Comparison of ENCODE assay signal across 8 mouse cellular contexts in the genomic region with DNA sequence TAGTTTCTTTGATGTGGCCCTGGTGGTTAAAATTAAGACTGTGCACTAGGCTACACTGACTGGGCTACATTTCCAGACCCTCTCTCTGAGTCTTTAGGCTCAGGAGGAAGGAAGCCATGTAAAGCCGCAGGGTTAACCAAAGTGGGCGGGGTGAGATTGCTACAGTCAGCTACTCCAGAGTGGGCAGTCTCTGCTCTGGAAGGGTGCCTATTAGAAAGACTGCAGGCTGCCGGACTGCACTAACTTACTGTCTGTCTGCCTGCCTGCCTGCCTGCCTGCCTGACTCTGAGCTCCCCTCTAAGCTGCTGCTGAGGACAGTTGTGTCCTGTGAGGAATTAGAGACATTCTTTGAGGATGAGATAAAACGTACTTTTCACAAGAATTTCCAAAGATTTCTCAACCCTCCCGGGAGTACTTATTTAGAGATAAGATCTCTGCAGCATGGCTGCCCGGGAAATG. TPM values are rescaled to one million over a fixed set of nuclear protein-coding genes. Genes with fewer than 3 reads are reported as not detected.
A peak's percentile ranks its signal among the peaks of the same experiment; 100 is the strongest.
DNase-seq lines count a peak whose midpoint lies in the region; ATAC-seq and TF ChIP-seq lines count a peak whose summit lies in the region.

No protein-coding gene starts in this region.

- no peak for TF ChIP-seq CTCF in Patski (IDR thresholded peaks at IDR 0.05)

- peak; percentile 70 for ATAC-seq in Patski
- ATAC-seq in granulocyte monocyte progenitor cell, adult 5-6 weeks (replicated peaks; ENCODE audit: poor library complexity, severe bottlenecking) = peak; percentile 97
- peak; percentile 98 for ATAC-seq in megakaryocyte progenitor cell, adult 5-6 weeks (replicated peaks; ENCODE audit: poor library complexity)

- peak; percentile 36 for DNase-seq in gastrocnemius, adult 18-20 months (ENCODE audit: low spot score)
- no peak for DNase-seq in gastrocnemius, postnatal 10 days
- DNase-seq in Patski (ENCODE audit: low read depth, low spot score) = peak; percentile 65
- peak; percentile 43 to 59 for DNase-seq in kidney, postnatal 25 days
- no peak for DNase-seq in right cerebral cortex, postnatal 36 days (ENCODE audit: low spot score in 2 of 2)
- DNase-seq in right cerebral cortex, adult 18-20 months = no peak

- CTCF ChIA-PET in Patski (lab: Charles Lee) = interaction anchor here (1.0 to 1.5 kb wide), 5 partner anchors 10 to 97 kb away, joined by 3 to 5 read pairs (median 3); no protein-coding TSS in a partner anchor

- in situ Hi-C loops in Patski (cut with MboI; ENCODE audit: low pct_unique_long_range_greater_than_20kb) = no loop called here

- no peaks in the 10 kb centered on the region for H3K27me3 ChIP-seq in Patski

- POLR2A ChIA-PET in Patski (lab: Charles Lee) = interaction anchor here (1.8 to 1.9 kb wide), 2 partner anchors 14 to 16 kb away, joined by 4 to 5 read pairs; no protein-coding TSS in a partner anchor

RNA-seq across cellular contexts. Expression of gene Cers5, which starts 30.5 kb away (rescaled TPM):
- total RNA-seq in gastrocnemius, adult 18-20 months (2021) = 1 to 10 TPM; 2.9 to 6.2 TPM
- total RNA-seq in gastrocnemius, postnatal 10 days (2021) = 10 to 100 TPM; 16.0 to 17.5 TPM
- 83.3 TPM for polyA plus RNA-seq in Patski (2021)
- total RNA-seq in granulocyte monocyte progenitor cell, adult 5-6 weeks (2014; fragmentation: Nextera tagmentation) = 34.8 and 58.3 TPM in 2 replicates
- 17.9 and 24.5 TPM in 2 replicates for total RNA-seq in granulocyte monocyte progenitor cell, adult 5-6 weeks (2017)
- total RNA-seq in megakaryocyte progenitor cell, adult 5-6 weeks (2015) = 42.9 and 49.4 TPM in 2 replicates
- 20.6 and 23.0 TPM in 2 replicates for total RNA-seq in megakaryocyte progenitor cell, adult 5-6 weeks (2017)

Comparison
In these comparisons a context has a peak if more than half of its experiments do, and no peak if none do; other contexts are left out.
1. DNase-seq: peak in gastrocnemius, adult 18-20 months (single experiment), Patski (single experiment) and kidney, postnatal 25 days (2 of 2); none in gastrocnemius, postnatal 10 days (single experiment), right cerebral cortex, postnatal 36 days (0 of 2) and right cerebral cortex, adult 18-20 months (single experiment).
2. Peak in every context shown above with its lines, with median percentiles within 50 percentile points of each other: ATAC-seq.